Mouse (Mus musculus) mouse trophoblast stem cell (cell line): ENCODE measurements around the gene Oasl1.

Source experiments
- in situ Hi-C, 2 experiments: fragments of 300-500 bp; cut with MseI, MboI; formaldehyde crosslinking; loops; 2 replicates in 1 of 2; 3 replicates in 1 of 2; pipeline ENCODE4 v1.15.1; 2025

The Oasl1 gene

GRCm38 (mm10) chr5:114968651-114969050 lies 45.6 kb downstream of the Oasl1 start:
- in situ Hi-C loops = no loop called here

- in situ Hi-C loops = no loop called here
Measured at GRCm38 (mm10) chr5:114969064-114969463, 46.0 kb downstream of the Oasl1 start.

- in situ Hi-C loops = loop anchor here in 1 of 2 experiments (10.0 kb wide), 1 partner anchor 105 kb away; no protein-coding TSS in a partner anchor
Measured at GRCm38 (mm10) chr5:114969609-114970215, 46.7 kb downstream of the Oasl1 start.

- in situ Hi-C loops = loop anchor here in 1 of 2 experiments (10.0 kb wide), 1 partner anchor 104 kb away; no protein-coding TSS in a partner anchor
Measured at GRCm38 (mm10) chr5:114970824-114971227, 47.8 kb downstream of the Oasl1 start, which contains the start of gene Hnf1a. Gene Hnf1a, minus strand, starts transcription at chr5:114971094.

- in situ Hi-C loops = loop anchor here in 1 of 2 experiments (10.0 kb wide), 1 partner anchor 103 kb away; no protein-coding TSS in a partner anchor
Measured at GRCm38 (mm10) chr5:114972201-114972600, 49.2 kb downstream of the Oasl1 start.

- in situ Hi-C loops = loop anchor here in 1 of 2 experiments (10.0 kb wide), 1 partner anchor 102 kb away; no protein-coding TSS in a partner anchor
Measured at GRCm38 (mm10) chr5:114973131-114973530, 50.1 kb downstream of the Oasl1 start.

GRCm38 (mm10) chr5:114976935-114977334 lies 53.9 kb downstream of the Oasl1 start:
- in situ Hi-C loops = loop anchor here in 1 of 2 experiments (10.0 kb wide), 1 partner anchor 98 kb away; no protein-coding TSS in a partner anchor

- in situ Hi-C loops = loop anchor here in 1 of 2 experiments (10.0 kb wide), 1 partner anchor 96 kb away; no protein-coding TSS in a partner anchor
Measured at GRCm38 (mm10) chr5:114978473-114978872, 55.4 kb downstream of the Oasl1 start.

GRCm38 (mm10) chr5:114978888-114979249 lies 55.8 kb downstream of the Oasl1 start:
- in situ Hi-C loops = loop anchor here in 1 of 2 experiments (10.0 kb wide), 1 partner anchor 96 kb away; no protein-coding TSS in a partner anchor

- in situ Hi-C loops = loop anchor here (10.0 kb wide), 1 partner anchor 95 kb away; no protein-coding TSS in a partner anchor
Measured at GRCm38 (mm10) chr5:114979250-114980121, 56.4 kb downstream of the Oasl1 start.

- in situ Hi-C loops = loop anchor here in 1 of 2 experiments (10.0 kb wide), 1 partner anchor 95 kb away; no protein-coding TSS in a partner anchor
Measured at GRCm38 (mm10) chr5:114980122-114980748, 57.2 kb downstream of the Oasl1 start.

GRCm38 (mm10) chr5:114982001-114982400 lies 59.0 kb downstream of the Oasl1 start:
- in situ Hi-C loops = loop anchor here in 1 of 2 experiments (10.0 kb wide), 1 partner anchor 93 kb away; no protein-coding TSS in a partner anchor

- in situ Hi-C loops = loop anchor here in 1 of 2 experiments (10.0 kb wide), 1 partner anchor 90 kb away; no protein-coding TSS in a partner anchor
Measured at GRCm38 (mm10) chr5:114985074-114985473, 62.0 kb downstream of the Oasl1 start.
